Mouse (Mus musculus) ES-CJ7 (cell line): ENCODE measurements at regions not wholly inside any gene's neighbourhood (a gene's known extent, or its start where the extent isn't known, plus 50 kb on each side); places are given as distances from the start of the nearest gene placed in this dataset.
A peak's percentile ranks its signal among the peaks of the same experiment; 100 is the strongest.

Source experiments
- DNase-seq: peaks from one replicate; pipeline ENCODE4 v3.0.0; 2011; ENCODE audit warnings: low read depth, low spot score

DNA sequence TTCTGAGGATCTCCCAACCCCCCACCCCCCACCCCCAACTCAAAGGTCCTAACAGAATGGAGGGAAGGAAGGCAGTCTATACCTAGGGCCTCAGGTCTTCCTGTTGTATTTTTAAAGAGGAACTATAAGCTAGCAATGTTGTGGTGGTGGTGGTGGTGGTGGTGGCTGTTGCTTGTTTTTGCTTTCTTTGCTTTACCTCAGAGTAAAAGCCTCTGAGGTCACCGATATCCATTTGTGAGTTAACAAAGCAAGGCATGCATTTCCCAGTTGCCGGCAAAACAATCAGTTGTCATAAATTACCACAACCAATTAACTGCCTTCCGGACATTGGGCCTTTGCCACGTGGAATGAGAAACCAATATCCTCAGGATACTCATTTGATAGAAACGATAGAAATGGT lies 191.9 kb upstream of the Map3k1 start:
- DNase-seq = no peak

DNA sequence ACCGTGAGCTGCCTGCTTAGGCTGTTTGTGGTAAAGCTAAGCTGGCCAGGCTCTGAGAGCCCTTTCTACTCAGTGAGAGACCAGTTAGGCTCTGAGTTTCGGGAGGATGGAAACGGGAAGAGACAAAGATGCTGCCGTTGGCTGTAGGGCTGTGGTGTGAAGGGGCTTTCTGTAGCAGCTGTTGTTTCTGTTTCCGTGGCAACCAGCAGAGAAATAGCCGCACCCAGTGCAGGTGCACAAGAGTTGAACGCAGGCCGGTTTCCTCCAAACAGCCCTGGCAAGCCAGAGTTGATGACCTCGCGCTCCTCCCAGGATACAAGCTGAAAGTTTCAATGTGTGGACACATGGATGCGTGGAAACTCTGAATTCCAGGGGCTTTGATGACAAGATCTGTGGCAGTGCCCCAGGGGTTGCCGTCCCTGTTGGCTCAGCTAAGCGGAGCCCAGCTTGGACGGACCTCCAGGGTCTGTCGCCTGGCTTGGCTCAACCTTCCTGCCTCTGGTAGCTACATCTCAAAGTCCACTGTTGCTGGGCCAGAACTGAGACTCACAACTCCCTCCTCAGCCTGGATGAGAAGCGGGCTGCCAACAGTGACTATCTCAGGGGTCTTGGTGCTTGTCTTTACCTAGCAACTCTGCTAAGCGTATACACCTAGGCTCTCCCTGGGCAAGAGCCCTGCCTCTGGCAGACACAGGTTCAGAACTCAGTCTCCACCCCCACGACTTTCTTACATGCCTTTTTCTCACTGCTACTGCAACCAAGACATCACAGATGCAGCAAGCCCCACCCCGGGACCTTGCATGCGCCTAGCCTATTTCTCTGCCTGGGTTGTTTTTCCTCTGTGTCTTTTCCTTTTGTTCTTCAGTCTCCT lies 192.6 kb upstream of the Map3k1 start:
- peak; percentile 81 for DNase-seq

DNA sequence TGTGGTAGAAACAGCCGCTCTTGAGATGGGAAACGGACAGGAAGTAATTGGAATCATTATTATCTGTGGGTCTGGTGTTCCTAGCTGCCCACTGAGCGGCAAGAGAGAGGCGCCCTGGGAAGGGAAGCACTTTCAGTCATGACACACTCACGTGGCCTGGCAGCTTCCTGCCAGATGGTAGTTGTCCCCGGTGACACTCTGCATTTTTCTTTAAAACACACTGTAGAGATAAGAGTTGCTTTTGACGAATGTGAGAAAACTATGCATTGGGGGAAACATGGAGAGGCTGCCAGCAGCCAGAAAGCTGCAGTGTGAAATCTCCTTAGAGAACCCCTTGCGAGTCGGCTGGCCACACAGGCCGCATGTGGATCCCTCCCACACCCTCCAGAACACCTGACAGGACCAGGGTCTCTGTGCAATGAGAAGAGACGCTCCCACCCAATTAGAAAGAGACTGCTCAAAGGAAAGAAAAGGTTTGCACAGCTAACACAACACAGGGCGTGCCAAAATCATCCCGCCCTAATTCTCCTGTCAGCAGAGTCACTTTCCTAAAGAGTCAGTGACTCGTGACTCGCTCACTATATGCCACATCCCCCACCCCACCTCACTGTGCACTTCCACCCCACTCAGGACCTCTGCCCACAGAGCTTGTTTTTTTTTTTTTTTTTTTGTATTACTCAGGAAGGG lies 194.0 kb upstream of the Map3k1 start:
- DNase-seq = no peak

DNA sequence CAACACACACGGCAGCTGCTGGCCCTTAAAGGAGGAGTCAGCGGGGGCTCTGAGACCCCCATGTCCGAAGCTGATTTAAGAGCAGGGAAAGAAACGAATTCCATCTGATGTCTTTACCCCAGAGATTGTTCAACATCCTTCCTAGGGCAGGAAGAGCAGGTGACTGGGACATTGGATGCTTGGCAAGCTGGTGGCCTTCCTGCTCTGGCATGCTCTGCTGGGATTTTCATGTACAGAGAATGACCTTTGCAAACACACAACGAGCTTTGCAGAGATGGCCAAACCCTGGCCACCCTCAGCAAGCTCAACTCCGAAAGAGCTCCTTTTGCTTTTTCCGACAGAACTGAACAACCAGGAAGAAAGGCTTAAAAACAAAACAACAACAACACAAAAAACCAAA lies 194.7 kb upstream of the Map3k1 start:
- no peak for DNase-seq

DNA sequence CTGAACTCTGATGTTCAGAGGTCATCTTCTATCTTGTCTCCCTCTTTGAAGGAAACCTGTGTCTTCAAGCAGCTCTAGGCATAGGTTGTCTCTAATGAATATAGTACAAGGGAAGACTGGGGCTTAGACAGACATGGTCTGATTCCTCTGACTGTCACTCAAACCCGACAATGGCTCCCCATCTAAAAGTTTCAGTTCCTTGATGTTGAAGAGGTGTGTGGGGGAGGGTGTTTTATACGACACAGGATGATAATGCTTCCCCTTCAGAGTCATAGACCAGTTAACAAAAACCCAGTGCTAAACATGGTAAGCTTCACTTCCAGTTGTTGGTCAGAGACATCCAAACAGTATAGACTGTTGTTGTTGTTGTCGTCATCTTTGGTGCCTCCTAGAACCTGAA lies 195.3 kb upstream of the Map3k1 start:
- no peak for DNase-seq

DNA sequence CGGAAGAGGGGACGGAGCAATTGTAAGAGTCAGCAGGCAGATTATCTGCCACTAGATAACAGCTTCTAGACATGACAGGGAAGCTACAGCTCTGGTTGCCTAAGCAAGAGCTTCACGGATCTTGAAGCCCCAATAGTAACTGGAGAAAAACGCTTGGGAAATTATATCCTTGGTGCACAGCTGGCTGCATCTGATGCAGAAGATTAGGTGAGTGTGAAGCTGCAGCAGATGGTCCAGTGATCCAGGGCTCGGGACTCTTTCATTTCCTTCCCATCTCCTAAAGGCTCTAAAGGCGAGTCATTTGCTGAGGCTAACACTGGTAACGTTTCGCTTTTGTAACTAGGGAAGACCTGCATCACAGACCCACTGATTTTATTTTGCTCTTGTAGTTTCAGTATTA lies 196.6 kb upstream of the Map3k1 start:
- DNase-seq = no peak

DNA sequence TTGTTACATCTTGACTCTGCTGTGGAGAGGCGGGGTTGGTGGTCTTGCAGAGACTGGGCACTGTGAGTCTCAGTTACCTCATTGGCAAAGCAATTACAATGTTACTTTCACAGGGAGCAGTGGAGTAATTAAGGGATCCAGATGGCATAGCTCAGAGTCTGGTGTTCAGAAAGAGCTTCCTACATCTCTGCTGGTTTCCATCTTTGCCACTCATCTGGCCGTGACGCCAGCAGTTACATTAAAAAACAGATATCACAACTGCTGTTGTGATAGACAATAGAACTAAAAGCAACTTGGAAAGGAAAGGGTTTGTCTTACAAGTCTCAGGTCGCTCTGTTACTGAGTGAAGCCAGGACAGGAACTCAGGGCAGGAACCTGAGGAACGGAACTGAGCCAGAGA lies 200.0 kb upstream of the Map3k1 start:
- DNase-seq = no peak

DNA sequence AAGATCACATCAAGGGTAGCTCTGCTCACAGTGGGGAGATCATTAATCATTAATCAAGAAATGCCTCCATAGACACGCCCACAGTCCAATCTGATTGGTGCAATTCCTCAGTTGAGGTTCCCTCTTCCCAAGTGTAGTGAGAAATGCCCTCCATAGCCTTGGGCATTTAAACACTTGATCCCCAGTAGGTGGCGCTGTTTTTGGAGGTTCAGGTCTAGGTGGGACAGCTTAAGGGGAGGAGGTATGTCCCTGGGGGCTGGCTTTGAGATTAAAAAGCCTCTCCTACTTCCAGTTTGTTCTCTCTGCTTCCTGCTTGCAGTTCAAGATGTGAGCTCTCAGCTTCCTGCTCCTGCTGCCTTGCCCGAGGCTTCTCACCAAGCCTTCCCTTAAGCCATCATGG lies 200.5 kb upstream of the Map3k1 start:
- peak; percentile 60 for DNase-seq

DNA sequence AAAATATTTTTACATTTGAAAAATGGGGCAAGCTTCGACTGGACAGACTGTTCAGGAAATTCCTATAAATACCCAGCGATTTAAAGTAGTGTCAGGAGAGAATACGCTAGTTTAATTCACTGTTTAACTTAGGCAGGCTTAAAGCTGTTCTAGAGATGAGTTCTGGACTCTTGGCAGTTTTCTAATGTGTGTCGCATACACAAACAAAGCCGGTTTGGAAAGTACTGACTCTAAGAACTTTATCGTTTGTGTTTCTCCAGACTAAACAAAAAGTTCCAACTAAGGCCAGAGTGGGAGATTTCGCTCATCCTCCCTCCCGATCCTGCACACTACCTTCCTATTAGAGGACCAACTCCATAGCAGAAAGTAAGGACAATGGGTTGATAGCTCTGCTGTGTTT lies 201.7 kb upstream of the Map3k1 start:
- no peak for DNase-seq

DNA sequence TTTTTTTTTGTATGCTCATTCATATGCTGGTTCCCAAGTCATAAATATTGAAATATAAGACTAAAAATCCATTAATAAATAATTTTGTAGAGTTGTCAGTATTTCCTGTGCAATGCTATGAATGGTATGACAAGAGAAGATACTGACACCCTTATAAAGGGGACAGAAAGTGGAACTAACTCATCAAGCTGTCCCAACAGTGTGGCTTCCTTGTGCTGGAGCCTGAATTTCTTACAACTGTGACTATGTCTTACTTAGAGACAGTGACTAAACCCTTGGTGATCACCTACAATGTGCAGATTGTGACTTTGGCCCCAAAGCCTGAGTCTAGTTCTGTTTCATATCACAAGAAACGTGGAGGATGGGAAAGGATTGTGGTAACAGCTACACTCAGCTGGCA lies 203.8 kb upstream of the Map3k1 start:
- no peak for DNase-seq

DNA sequence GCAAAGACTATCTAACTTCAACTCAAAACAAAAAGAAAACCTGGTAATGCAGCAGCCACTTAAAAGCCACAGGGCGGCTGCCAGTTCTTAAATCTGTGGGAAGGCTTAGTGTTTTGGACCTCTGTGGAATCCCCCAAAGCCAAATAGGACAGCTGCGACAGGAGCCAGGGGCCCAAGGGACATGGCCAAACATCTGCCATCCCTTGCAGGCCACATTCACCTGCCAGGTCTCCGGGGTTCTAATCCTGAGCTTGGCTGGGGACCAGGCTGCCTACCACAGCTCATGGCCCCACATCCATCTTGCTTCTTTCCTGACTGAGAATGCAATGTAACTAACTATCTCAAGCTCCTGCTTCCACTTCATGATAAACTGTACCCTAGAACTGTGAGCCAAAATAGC lies 206.3 kb upstream of the Map3k1 start:
- no peak for DNase-seq

DNA sequence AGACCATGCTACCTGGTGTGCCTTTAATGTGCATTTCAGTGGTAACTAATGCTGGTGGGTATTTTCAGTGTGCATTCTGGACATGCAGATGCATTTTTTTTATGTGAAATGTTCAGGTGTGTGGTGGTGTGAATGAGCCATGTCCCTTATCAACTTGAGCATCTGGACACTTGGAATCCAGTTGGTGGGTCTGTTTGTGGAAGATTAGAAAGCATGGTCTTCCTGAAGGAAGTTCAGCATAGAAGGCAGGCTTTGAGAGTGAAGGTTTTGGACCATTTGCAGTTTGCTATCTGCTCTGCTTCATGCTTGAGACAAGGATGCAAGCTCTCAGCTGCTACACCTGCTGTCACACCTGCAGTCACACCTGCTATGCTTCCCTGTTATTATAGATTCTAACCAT lies 207.5 kb upstream of the Map3k1 start:
- no peak for DNase-seq

DNA sequence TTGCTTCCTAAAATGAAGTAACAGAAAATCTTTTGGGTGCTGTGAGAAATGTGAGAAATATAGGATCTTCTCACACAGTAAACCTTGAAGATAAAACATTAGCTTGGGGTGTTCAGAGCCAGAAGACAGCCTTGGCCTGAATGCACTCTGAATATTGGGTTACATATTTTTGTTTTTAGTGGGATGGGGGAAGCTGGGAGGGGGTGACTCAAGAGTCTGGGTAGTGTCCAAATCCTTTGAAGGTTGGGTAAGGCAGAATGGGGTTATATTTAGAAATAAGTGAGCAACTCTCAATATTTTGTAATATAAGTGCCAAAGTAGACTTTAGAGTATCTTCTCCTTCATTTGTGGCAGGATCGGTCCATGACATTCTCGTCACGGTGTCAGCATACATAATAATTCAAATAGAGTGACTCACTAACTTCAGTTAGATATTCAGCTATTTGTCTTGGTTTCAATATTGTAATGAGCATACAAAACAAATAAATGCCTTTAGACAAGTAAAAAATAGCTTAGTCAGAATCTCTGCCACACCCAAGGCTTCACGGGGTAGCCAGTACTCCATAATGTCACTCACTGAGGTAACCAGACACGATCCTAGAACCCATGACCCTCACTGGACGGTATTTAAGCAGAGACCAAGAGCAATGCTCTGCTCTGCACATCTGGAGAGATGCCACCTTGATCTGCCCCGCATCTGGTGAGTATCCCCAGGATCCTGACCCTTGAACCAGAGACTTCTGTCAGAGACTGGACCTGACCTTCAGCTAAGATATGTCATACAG lies 209.9 kb upstream of the Map3k1 start:
- no peak for DNase-seq

DNA sequence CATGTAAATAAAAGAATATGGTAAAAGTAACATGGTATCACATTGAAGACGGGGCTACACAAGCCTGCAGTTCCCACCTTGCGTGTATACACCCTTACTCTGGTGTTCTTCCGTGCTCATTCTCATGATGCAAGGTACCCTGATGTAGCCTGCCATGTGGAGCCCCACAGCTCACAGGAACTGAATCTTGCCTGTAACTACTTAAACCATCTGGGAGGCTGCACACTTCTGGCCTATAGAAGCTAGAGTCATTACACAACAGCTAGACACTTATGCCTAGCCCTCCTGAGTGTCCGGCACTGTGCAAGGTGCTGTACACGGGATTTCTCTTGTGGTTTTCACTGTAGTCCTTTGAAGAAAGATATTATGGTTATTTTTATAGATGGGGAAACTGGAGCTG lies 210.8 kb upstream of the Map3k1 start:
- DNase-seq = no peak

DNA sequence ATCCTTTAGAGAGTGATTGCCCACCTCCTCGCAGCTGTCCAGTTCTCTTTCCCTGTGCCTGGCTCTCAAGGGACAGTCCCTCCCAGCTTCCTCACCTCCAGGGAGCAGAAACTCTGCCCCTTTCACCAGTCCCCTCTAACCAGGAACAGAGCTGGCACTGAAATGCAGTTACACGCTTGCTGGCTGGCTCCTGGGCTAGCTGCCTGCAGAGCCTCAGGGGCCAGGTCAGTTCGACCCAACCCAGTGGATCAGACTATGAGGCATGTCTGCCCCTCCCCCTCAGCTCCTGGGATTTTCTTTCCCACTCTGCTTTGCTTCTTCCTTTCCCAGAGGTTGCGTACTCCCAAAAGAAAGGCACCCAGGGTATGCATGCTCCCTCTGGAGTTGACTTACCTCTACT lies 214.4 kb upstream of the Map3k1 start:
- no peak for DNase-seq

DNA sequence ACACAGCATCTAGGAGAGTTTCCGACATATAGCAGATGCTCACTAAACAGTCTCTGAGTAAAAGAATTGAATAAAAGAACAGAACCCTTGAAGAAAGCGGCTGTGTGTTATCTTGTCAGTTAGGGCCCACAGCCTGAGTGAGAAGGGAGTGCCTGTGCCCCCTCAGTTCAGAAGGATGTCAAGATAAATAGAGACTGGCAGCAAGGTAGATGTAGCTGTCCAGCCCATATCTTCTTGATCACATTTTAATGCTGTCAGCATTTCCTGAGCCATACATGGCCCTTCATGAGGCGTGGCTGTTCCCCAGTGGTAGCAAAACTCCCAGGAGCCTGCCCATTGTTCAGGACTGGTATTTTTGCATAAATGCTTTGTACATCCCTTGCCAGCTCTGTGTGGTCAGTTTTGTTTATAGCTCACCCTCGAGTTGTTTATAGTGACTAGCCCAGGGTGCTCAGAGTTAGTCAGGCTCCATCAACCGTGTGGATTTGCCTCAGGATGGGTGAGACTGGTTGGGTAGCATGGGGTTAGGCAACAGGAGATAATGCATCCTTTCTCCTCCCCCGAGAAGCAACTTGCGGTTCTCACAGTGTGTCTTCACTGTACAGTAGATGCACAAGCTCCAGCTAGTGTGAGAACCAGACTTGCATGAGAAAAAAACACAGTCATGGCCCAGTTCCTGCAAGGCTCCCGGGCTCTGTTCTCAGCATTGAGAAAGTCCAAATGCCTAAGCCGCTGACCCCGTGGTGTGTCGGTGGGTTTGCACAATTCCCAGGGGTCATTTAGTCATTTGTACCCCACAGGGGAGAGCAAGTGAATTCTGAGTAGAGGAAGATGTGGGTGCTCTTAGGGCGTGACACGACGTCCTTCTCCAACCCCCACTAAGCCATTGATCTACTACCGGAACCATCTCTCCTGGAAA lies 216.1 kb upstream of the Map3k1 start:
- no peak for DNase-seq

DNA sequence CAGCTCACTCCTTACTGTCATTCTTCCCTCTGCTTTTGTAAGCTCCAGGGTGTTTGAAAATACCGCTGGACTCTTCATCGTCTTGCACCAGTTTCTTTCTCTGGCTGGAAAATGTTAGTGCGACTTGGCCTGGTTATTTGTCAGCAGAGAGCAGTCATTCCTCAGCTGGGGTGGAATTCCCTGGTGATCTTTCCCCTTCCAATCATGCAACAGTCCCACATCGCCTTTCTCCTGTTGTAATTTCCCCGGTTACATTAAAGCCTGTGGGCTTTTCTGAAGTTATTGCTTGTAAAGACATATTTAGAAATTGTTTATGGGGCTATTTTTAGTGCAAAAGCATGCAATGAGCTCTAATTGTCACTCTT lies 216.8 kb upstream of the Map3k1 start:
- DNase-seq = no peak

DNA sequence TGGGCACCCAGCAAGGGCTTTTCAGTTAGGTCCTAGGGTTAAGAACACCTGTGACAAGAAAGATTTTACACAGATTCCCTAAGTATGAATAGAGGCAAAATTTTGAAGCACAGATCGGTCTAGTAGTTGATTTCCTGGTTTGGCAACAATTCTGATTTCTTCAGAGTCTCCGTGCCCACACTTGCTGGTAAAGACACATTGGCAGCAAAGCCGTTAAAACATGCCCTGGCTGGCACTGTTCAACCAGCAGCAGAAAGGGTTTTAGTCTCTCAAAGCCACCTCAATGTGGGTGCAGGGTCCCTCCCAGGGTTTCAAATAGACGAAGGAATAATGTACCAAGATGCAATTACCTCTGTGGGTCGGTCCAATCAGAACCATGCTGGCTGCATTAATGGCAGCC lies 218.9 kb upstream of the Map3k1 start:
- DNase-seq = no peak

DNA sequence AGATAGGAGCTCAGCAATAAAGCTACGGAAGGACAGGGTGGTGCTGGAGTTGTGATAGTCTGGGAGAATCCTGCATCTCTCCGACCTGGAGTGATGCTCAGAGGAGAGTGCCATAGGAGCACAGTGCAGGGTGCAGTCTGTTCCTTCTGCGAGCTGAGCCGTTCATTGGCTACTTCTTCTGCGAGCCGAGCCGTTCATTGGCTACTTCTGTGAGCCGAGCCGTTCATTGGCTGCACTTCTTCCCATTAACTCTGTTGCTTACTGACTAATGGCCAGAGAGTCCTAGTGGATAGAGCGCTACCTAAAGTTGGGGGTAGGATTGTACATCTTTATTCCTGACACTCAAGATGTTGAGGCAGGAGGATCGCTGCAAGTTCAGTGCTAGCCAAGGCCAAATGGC lies 222.3 kb upstream of the Map3k1 start:
- DNase-seq = peak; percentile 43

DNA sequence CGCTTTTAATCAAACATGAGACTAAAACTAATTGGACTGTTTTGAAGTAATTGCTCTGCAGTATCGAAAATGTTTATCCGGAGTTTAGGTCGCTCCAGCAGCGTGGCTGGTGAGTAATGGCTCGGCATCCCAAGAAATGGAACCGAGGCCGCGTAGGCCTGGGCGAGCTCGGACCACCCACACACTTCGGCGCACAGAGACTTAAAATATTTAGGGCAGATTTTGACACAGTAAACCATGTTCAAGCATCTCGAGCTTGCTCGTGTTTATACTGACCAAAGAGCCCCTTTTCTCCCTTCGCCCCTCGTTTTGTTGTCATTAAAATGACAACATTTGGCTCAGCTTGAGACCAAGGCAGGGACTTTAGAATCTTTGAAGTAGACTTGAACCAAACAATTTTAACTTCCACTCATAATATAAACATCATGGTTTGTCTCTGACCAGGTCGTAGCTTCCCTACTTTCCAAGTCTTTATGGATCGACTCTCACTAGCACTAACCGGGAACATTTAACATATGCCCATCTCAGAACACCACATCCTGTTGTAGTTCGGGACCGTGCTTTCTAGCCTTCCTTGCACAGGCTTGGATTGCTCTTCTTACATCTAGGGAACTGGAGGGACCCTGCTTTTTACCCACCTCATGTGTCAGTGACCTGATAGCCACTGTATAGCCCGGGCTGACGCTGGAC lies 223.0 kb upstream of the Map3k1 start:
- DNase-seq = no peak
